Mouse (Mus musculus) liver, embryonic 12.5 days (tissue): Measurements from ENCODE around the gene Camsap1. TPM values are rescaled to one million over a fixed set of nuclear protein-coding genes. Genes with fewer than 3 reads are reported as not detected.

Source experiments
- ATAC-seq: fragments of 200-750 bp; cut with Nextera tagmentation; 2 replicates; pipeline ENCODE4 v1.8.0; 2017; ENCODE audit warnings: moderate number of reproducible peaks, mild to moderate bottlenecking, moderate library complexity
- H3K27ac ChIP-seq: fragments of 300-500 bp; sonication (generic); 2 replicates; pipeline ENCODE4 v1.5.1; 2016; ENCODE audit warnings: mild to moderate bottlenecking
- H3K27me3 ChIP-seq: fragments of 300-500 bp; sonication (generic); replicated peaks from 2 replicates; pipeline ENCODE4 v1.6.1; 2016; ENCODE audit warnings: mild to moderate bottlenecking, moderate library complexity
- H3K36me3 ChIP-seq: fragments of 300-500 bp; sonication (generic); 2 replicates; pipeline ENCODE4 v1.6.1; 2016; ENCODE audit warnings: mild to moderate bottlenecking, moderate library complexity
- H3K4me1 ChIP-seq: fragments of 300-500 bp; sonication (generic); 2 replicates; pipeline ENCODE4 v1.6.1; 2016
- H3K4me2 ChIP-seq: fragments of 300-500 bp; sonication (generic); 2 replicates; pipeline ENCODE4 v1.6.1; 2016; ENCODE audit warnings: mild to moderate bottlenecking, moderate library complexity
- H3K4me3 ChIP-seq: fragments of 300-500 bp; sonication (generic); 2 replicates; pipeline ENCODE4 v1.5.1; 2016; ENCODE audit warnings: mild to moderate bottlenecking, moderate library complexity
- H3K9ac ChIP-seq: fragments of 300-500 bp; sonication (generic); 2 replicates; pipeline ENCODE4 v1.6.1; 2016; ENCODE audit warnings: mild to moderate bottlenecking, moderate library complexity
- H3K9me3 ChIP-seq: fragments of 300-500 bp; sonication (generic); replicated peaks from 2 replicates; pipeline ENCODE4 v1.6.1; 2016; ENCODE audit warnings: mild to moderate bottlenecking, moderate library complexity
- WGBS: fragments of 180-500 bp; shearing (Covaris S2); methylation state at CpG from one replicate; pipeline ENCODE4 v1.1.7; 2016; ENCODE audit not compliant: insufficient replicate concordance; 5-methylcytosine and 5-hydroxymethylcytosine counted together
- polyA plus RNA-seq: library from polyadenylated mRNA; unstranded; fragments of >200 nt; fragmentation: Nextera tagmentation; extraction: Ambion mirVana; gene quantifications from 2 replicates; pipeline ENCODE4 v1.2.1, GENCODE M21; 2016

Gene Camsap1
- polyA plus RNA-seq, 1 experiment from 2014 or later = 13.0 TPM

- 56% methylated on average over 3 of the region's 3 CpGs for WGBS
- H3K27ac ChIP-seq = no peak overlapping the region
These were observed 63.1 kb downstream of the Camsap1 start for GRCm38 (mm10) chr2:25919972-25920371.

DNA sequence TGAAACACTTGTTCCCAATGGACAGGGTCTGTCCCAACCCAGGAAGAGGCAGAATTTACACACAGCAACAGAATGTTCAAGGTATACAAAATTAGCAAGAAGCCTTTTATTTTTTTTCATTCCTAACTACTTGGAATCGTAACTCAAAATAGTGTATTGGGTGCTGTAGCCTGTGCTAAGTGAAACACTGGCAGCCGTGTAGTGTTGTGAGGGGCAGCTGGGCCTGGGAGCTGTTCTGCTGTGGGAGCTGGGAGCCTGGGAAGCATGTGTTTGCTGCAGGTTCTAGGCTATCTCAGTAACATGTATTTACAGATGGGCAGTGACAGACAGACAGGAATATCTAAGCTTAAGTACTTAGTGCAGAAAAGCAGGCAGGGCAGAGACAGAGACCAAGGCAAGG lies 64.7 kb downstream of the Camsap1 start:
- Histone ChIP-seq H3K9me3 (no peaks in the 10 kb centered on the region), H3K27ac (no peak overlapping the region), H3K4me3 (no peak overlapping the region), H3K27me3 (no peaks in the 10 kb centered on the region), H3K4me2 (no peak overlapping the region), H3K36me3 (no peaks in the 10 kb centered on the region), H3K9ac (no peak overlapping the region), H3K4me1 (no peaks in the 10 kb centered on the region)
- ATAC-seq = no peak
- WGBS = 70% methylated on average over 2 of the region's 2 CpGs

More at GRCm38 (mm10) chr2:25919972-25920371, 63.1 kb downstream of the Camsap1 start:
- Histone ChIP-seq H3K4me2 (no peak overlapping the region), H3K9ac (no peak overlapping the region), H3K27me3 (no peaks in the 10 kb centered on the region), H3K9me3 (no peaks in the 10 kb centered on the region), H3K36me3 (peaks cover 3% of the 10 kb centered on the region; the same call in 1 of the 2 replicates), H3K4me3 (no peak overlapping the region), H3K4me1 (no peaks in the 10 kb centered on the region)
- no peak for ATAC-seq

GRCm38 (mm10) chr2:25914821-25915220 lies 68.3 kb downstream of the Camsap1 start:
- no peaks in the 10 kb centered on the region for H3K36me3 ChIP-seq

GRCm38 (mm10) chr2:25914201-25914600 lies 68.9 kb downstream of the Camsap1 start:
- Histone ChIP-seq H3K36me3 (no peaks in the 10 kb centered on the region), H3K4me2 (no peak overlapping the region), H3K27ac (no peak overlapping the region), H3K9ac (no peak overlapping the region), H3K27me3 (no peaks in the 10 kb centered on the region), H3K4me1 (no peaks in the 10 kb centered on the region), H3K4me3 (no peak overlapping the region), H3K9me3 (no peaks in the 10 kb centered on the region)
- no peak for ATAC-seq
- WGBS = 52% methylated on average over 4 of the region's 4 CpGs

More at GRCm38 (mm10) chr2:25914821-25915220, 68.3 kb downstream of the Camsap1 start:
- H3K27me3 ChIP-seq = no peaks in the 10 kb centered on the region
- 62% methylated on average over 5 of the region's 5 CpGs for WGBS
- no peak overlapping the region for H3K9ac ChIP-seq
- no peaks in the 10 kb centered on the region for H3K9me3 ChIP-seq
- ATAC-seq = no peak
- no peaks in the 10 kb centered on the region for H3K4me1 ChIP-seq
- H3K27ac ChIP-seq = no peak overlapping the region
- no peak overlapping the region for H3K4me3 ChIP-seq
- no peak overlapping the region for H3K4me2 ChIP-seq

- Histone ChIP-seq H3K27ac (no peak overlapping the region), H3K4me1 (no peaks in the 10 kb centered on the region), H3K27me3 (no peaks in the 10 kb centered on the region), H3K9me3 (no peaks in the 10 kb centered on the region), H3K9ac (no peak overlapping the region), H3K36me3 (no peaks in the 10 kb centered on the region), H3K4me2 (no peak overlapping the region), H3K4me3 (no peak overlapping the region)
- WGBS = 21% methylated on average over 2 of the region's 2 CpGs
- no peak for ATAC-seq
These were observed 69.8 kb downstream of the Camsap1 start for GRCm38 (mm10) chr2:25913247-25913646.

DNA sequence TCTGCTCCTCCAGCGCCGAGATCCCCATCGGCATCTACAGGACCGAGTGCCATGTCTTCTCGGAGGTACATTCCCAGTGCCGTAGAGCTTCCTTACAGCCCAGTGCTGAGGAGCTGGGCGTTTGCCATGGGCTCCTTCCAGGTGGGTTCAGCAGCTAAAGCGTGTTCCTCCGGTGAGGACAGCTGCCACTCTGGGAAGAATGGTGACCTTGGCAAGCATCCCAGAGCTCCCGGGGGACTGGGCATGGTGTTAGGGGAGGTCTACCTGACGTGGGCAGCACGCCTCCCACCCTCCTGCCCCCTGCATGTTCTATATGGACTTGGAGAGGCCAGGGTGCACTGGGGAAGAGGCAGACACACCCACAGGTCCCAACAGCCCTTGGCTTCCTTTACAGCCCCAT lies 73.2 kb downstream of the Camsap1 start:
- no peak for ATAC-seq
- H3K27me3 ChIP-seq = no peaks in the 10 kb centered on the region
- H3K4me3 ChIP-seq = no peak overlapping the region
- H3K27ac ChIP-seq = no peak overlapping the region
- WGBS = 69% methylated on average over 12 of the region's 12 CpGs
- H3K9ac ChIP-seq = no peak overlapping the region
- no peaks in the 10 kb centered on the region for H3K36me3 ChIP-seq
- no peak overlapping the region for H3K4me2 ChIP-seq
- no peaks in the 10 kb centered on the region for H3K4me1 ChIP-seq
- no peaks in the 10 kb centered on the region for H3K9me3 ChIP-seq

DNA sequence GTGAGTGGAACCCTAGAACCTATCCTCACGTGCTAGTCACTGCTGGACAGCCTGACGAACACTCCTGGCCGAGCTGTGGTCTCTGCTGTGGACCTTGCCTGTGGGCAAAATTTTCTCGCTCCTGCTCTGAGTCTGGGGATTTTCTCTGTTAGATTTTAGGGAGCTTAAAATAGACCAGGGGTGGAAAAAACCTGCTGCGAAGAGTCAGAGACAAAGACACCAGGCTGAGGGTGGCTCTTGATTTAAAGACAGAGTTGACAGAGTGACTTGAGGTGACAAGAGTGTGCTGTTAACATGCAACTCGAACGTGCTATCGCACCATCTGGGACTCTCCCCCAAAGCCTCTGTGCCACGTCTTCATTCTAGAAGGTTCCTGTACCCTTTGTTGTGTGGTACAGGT lies 84.1 kb downstream of the Camsap1 start:
- no peak overlapping the region for H3K9ac ChIP-seq
- no peak overlapping the region for H3K27ac ChIP-seq
- no peak for ATAC-seq
- no peaks in the 10 kb centered on the region for H3K9me3 ChIP-seq
- no peak overlapping the region for H3K4me3 ChIP-seq
- no peak overlapping the region for H3K4me2 ChIP-seq
- H3K4me1 ChIP-seq = no peaks in the 10 kb centered on the region
- no peaks in the 10 kb centered on the region for H3K36me3 ChIP-seq
- WGBS = 66% methylated on average over 9 of the region's 9 CpGs
- H3K27me3 ChIP-seq = peaks cover 5% of the 10 kb centered on the region; the same call in 1 of the 2 replicates

- no peak overlapping the region for H3K4me2 ChIP-seq
- H3K36me3 ChIP-seq = no peaks in the 10 kb centered on the region
- WGBS = 58% methylated on average over 7 of the region's 7 CpGs
- no peak overlapping the region for H3K27ac ChIP-seq
- H3K9ac ChIP-seq = no peak overlapping the region
- no peaks in the 10 kb centered on the region for H3K9me3 ChIP-seq
- peaks cover 17% of the 10 kb centered on the region; the same call in 1 of the 2 replicates for H3K27me3 ChIP-seq
- H3K4me1 ChIP-seq = peaks cover 4% of the 10 kb centered on the region
- no peak for ATAC-seq
- H3K4me3 ChIP-seq = no peak overlapping the region
These were observed 90.6 kb downstream of the Camsap1 start for GRCm38 (mm10) chr2:25892440-25892839.

GRCm38 (mm10) chr2:25888144-25888543 lies 94.9 kb downstream of the Camsap1 start:
- no peak overlapping the region for H3K27ac ChIP-seq
- 50% methylated on average over 5 of the region's 5 CpGs for WGBS

DNA sequence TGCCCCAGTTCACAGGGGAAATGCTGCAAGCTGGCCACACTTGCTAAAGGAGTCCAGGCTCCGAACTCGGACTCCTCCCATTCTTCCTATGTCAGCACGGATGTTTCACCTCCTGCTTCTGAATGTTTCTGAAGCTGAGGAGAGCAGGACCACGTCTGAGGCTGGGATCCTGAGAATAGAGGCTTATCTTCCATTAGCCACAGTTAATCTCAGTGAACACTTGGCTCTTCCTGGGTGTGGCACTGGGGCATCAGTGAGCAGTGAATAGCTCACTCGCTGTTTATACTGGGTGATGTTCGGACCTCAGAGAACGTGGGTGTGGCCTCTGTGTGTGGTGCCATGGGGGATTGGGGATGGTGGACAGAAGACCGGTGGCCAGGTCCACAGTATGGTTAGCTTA lies 95.9 kb downstream of the Camsap1 start:
- 32% methylated on average over 8 of the region's 8 CpGs for WGBS
- Histone ChIP-seq H3K9me3 (no peaks in the 10 kb centered on the region), H3K4me2 (no peak overlapping the region), H3K27ac (no peak overlapping the region), H3K27me3 (peaks cover 33% of the 10 kb centered on the region; the same call in 1 of the 2 replicates), H3K9ac (no peak overlapping the region), H3K4me3 (no peak overlapping the region), H3K36me3 (no peaks in the 10 kb centered on the region), H3K4me1 (peaks cover 12% of the 10 kb centered on the region)
- peak; percentile 82 for ATAC-seq

More at GRCm38 (mm10) chr2:25888144-25888543, 94.9 kb downstream of the Camsap1 start:
- ATAC-seq = no peak
- Histone ChIP-seq H3K4me3 (no peak overlapping the region), H3K4me1 (peaks cover 12% of the 10 kb centered on the region), H3K27me3 (peaks cover 33% of the 10 kb centered on the region; the same call in 1 of the 2 replicates), H3K9me3 (no peaks in the 10 kb centered on the region), H3K9ac (no peak overlapping the region), H3K36me3 (no peaks in the 10 kb centered on the region), H3K4me2 (no peak overlapping the region)

GRCm38 (mm10) chr2:25884756-25885155 lies 98.3 kb downstream of the Camsap1 start:
- H3K36me3 ChIP-seq = no peaks in the 10 kb centered on the region
- H3K4me1 ChIP-seq = peaks cover 12% of the 10 kb centered on the region
- H3K4me3 ChIP-seq = no peak overlapping the region
- ATAC-seq = no peak
- H3K9me3 ChIP-seq = no peaks in the 10 kb centered on the region
- peaks cover 48% of the 10 kb centered on the region for H3K27me3 ChIP-seq
- H3K4me2 ChIP-seq = no peak overlapping the region
- WGBS = 76% methylated on average over 3 of the region's 3 CpGs
- H3K27ac ChIP-seq = no peak overlapping the region
- H3K9ac ChIP-seq = no peak overlapping the region

- Histone ChIP-seq H3K36me3 (no peaks in the 10 kb centered on the region), H3K27me3 (peaks cover 54% of the 10 kb centered on the region), H3K4me2 (no peak overlapping the region), H3K9ac (no peak overlapping the region), H3K27ac (no peak overlapping the region), H3K4me3 (no peak overlapping the region), H3K4me1 (peaks cover 6% of the 10 kb centered on the region), H3K9me3 (no peaks in the 10 kb centered on the region)
- ATAC-seq = no peak
- WGBS = 27% methylated on average over 1 of the region's 1 CpGs
These were observed 100.8 kb downstream of the Camsap1 start for GRCm38 (mm10) chr2:25882276-25882675.

- WGBS = 52% methylated on average over 4 of the region's 4 CpGs
- ATAC-seq = no peak
These were observed 104.0 kb downstream of the Camsap1 start for GRCm38 (mm10) chr2:25879061-25879460.

More at GRCm38 (mm10) chr2:25879061-25879460, 104.0 kb downstream of the Camsap1 start:
- Histone ChIP-seq H3K27ac (no peak overlapping the region), H3K9ac (no peak overlapping the region), H3K4me3 (no peak overlapping the region), H3K4me2 (no peak overlapping the region), H3K36me3 (no peaks in the 10 kb centered on the region), H3K9me3 (no peaks in the 10 kb centered on the region), H3K4me1 (no peaks in the 10 kb centered on the region), H3K27me3 (peaks cover 59% of the 10 kb centered on the region)
